Mouse (Mus musculus) MEL (cell line): ENCODE results near the gene Sf3b4. TPM values are rescaled to one million over a fixed set of nuclear protein-coding genes. Genes with fewer than 3 reads are reported as not detected.

Experiments used
- DNase-seq: peaks from one replicate; pipeline ENCODE4 v3.0.0; 2011; ENCODE audit warnings: low read depth, low spot score
- H3K27ac ChIP-seq: 2 replicates; pipeline ENCODE4 v1.5.1; 2012; ENCODE audit warnings: low read depth, mild to moderate bottlenecking, control low read depth, low read length, moderate library complexity; ENCODE audit not compliant: control insufficient read depth
- H3K27me3 ChIP-seq, 2 experiments: fragments of 150-350 bp in 1 of 2; sonication (generic) in 1 of 2; 2 replicates each; pipeline ENCODE4 v1.6.1; 2012; ENCODE audit warnings: low read length in 2 of 2, mild to moderate bottlenecking in 2 of 2, improper control_type of control experiment in 1 of 2, moderate library complexity in 1 of 2; ENCODE audit not compliant: insufficient read depth in 2 of 2, control insufficient read depth in 1 of 2
- H3K36me3 ChIP-seq, 2 experiments: 2 replicates each; pipeline ENCODE4 v1.6.1; 2012 to 2014; ENCODE audit warnings: low read length in 2 of 2, improper control_type of control experiment in 1 of 2, inconsistent platforms in 1 of 2, mild to moderate bottlenecking in 1 of 2; ENCODE audit not compliant: insufficient read depth in 2 of 2, control insufficient read depth in 1 of 2
- H3K4me1 ChIP-seq, 2 experiments: fragments of 150-350 bp in 1 of 2; sonication (generic) in 1 of 2; 2 replicates each; pipeline ENCODE4 v1.6.1; 2012; ENCODE audit warnings: low read length in 2 of 2, improper control_type of control experiment in 1 of 2, mild to moderate bottlenecking in 1 of 2; ENCODE audit not compliant: insufficient read depth in 2 of 2, control insufficient read depth in 1 of 2
- H3K4me3 ChIP-seq, 2 experiments: fragments of 150-350 bp in 1 of 2; sonication (generic) in 1 of 2; 2 replicates each; pipeline ENCODE4 v1.5.1; 2012; ENCODE audit warnings: low read depth in 2 of 2, low read length in 2 of 2, mild to moderate bottlenecking in 2 of 2, moderate library complexity in 2 of 2, control low read depth in 1 of 2, improper control_type of control experiment in 1 of 2; ENCODE audit not compliant: control insufficient read depth in 1 of 2, insufficient read depth in 1 of 2
- H3K79me2 ChIP-seq: 2 replicates; pipeline ENCODE4 v1.6.1; 2012; ENCODE audit warnings: mild to moderate bottlenecking, low read length, moderate library complexity; ENCODE audit not compliant: control insufficient read depth, poor library complexity, insufficient read depth
- H3K9ac ChIP-seq: 2 replicates; pipeline ENCODE4 v1.6.1; 2012; ENCODE audit warnings: low read depth, mild to moderate bottlenecking, control low read depth, low read length, moderate library complexity; ENCODE audit not compliant: control insufficient read depth, poor library complexity, severe bottlenecking
- H3K9me3 ChIP-seq: fragments of 150-350 bp; sonication (generic); replicated peaks from 2 replicates; pipeline ENCODE4 v1.6.1; 2012; ENCODE audit warnings: mild to moderate bottlenecking, low read length, improper control_type of control experiment, moderate library complexity; ENCODE audit not compliant: insufficient read depth
- CHD1 ChIP-seq: IDR thresholded peaks from 2 replicates; pipeline ENCODE4 v1.6.1; 2012; ENCODE audit warnings: low read depth, mild to moderate bottlenecking, inconsistent platforms, low read length, improper control_type of control experiment
- CTCF ChIP-seq, 3 experiments: IDR thresholded peaks in 2 of 3; conservative IDR thresholded peaks in 1 of 3; 2 replicates each; pipeline ENCODE4 v1.5.1; 2011 to 2012; ENCODE audit warnings: low read length in 3 of 3, low read depth in 2 of 3, mild to moderate bottlenecking in 2 of 3, improper control_type of control experiment in 1 of 3, inconsistent platforms in 1 of 3, mixed read lengths in 1 of 3, moderate library complexity in 1 of 3; ENCODE audit not compliant: control insufficient read depth in 1 of 3, insufficient read depth in 1 of 3, poor library complexity in 1 of 3, severe bottlenecking in 1 of 3
- E2F4 ChIP-seq: IDR thresholded peaks from 2 replicates; pipeline ENCODE4 v1.6.1; 2011; ENCODE audit warnings: low read depth, low read length, improper control_type of control experiment, borderline replicate concordance
- ELF1 ChIP-seq: IDR thresholded peaks from 2 replicates; pipeline ENCODE4 v1.6.1; 2014; ENCODE audit warnings: low read depth, mild to moderate bottlenecking, inconsistent platforms, low read length, improper control_type of control experiment, moderate library complexity
- GABPA ChIP-seq: IDR thresholded peaks from 2 replicates; pipeline ENCODE4 v1.6.1; 2012; ENCODE audit warnings: low read depth, mild to moderate bottlenecking, inconsistent platforms, low read length, improper control_type of control experiment, moderate library complexity
- GATA1 ChIP-seq: IDR thresholded peaks from 2 replicates; pipeline ENCODE4 v1.6.1; 2011; ENCODE audit warnings: low read depth, low read length, improper control_type of control experiment
- JUND ChIP-seq: IDR thresholded peaks from 2 replicates; pipeline ENCODE4 v1.6.1; 2011; ENCODE audit warnings: low read depth, mild to moderate bottlenecking, improper control_type of control experiment, low read length
- MAX ChIP-seq: IDR thresholded peaks from 2 replicates; pipeline ENCODE4 v1.6.1; 2011; ENCODE audit warnings: low read length, improper control_type of control experiment
- MAZ ChIP-seq: IDR thresholded peaks from 2 replicates; pipeline ENCODE4 v1.6.1; 2012; ENCODE audit warnings: low read depth, mild to moderate bottlenecking, inconsistent platforms, low read length, improper control_type of control experiment
- MXI1 ChIP-seq: IDR thresholded peaks from 2 replicates; pipeline ENCODE4 v1.6.1; 2011; ENCODE audit warnings: mild to moderate bottlenecking, low read depth, low read length, improper control_type of control experiment
- MYB ChIP-seq: IDR thresholded peaks from 2 replicates; pipeline ENCODE4 v1.6.1; 2011; ENCODE audit warnings: mild to moderate bottlenecking, low read depth, low read length, improper control_type of control experiment
- TAL1 ChIP-seq: IDR thresholded peaks from 2 replicates; pipeline ENCODE4 v1.6.1; 2012; ENCODE audit warnings: mild to moderate bottlenecking, inconsistent platforms, low read length, moderate library complexity, mixed read lengths
- TBP ChIP-seq: IDR thresholded peaks from 2 replicates; pipeline ENCODE4 v1.8.0; 2011; ENCODE audit warnings: low read depth, low read length, improper control_type of control experiment
- UBTF ChIP-seq: IDR thresholded peaks from 2 replicates; pipeline ENCODE4 v1.6.1; 2012; ENCODE audit warnings: low read depth, mild to moderate bottlenecking, inconsistent platforms, low read length, improper control_type of control experiment, moderate library complexity, borderline replicate concordance; ENCODE audit not compliant: insufficient read depth
- USF1 ChIP-seq: IDR thresholded peaks from 2 replicates; pipeline ENCODE4 v1.6.1; 2014; ENCODE audit warnings: low read depth, mild to moderate bottlenecking, inconsistent platforms, low read length, improper control_type of control experiment, moderate library complexity
- USF2 ChIP-seq, 2 experiments: IDR thresholded peaks; 2 replicates each; pipeline ENCODE4 v1.6.1; 2011 to 2012; ENCODE audit warnings: improper control_type of control experiment in 2 of 2, low read length in 2 of 2, borderline replicate concordance in 1 of 2, inconsistent platforms in 1 of 2, low read depth in 1 of 2, mild to moderate bottlenecking in 1 of 2; ENCODE audit not compliant: insufficient read depth in 1 of 2
- ZNF384 ChIP-seq: IDR thresholded peaks from 2 replicates; pipeline ENCODE4 v1.6.1; 2012; ENCODE audit warnings: low read depth, mild to moderate bottlenecking, inconsistent platforms, low read length, improper control_type of control experiment
- polyA plus RNA-seq, 2 experiments: library from polyadenylated mRNA; stranded (reverse) in 1 of 2; unstranded in 1 of 2; fragments of >175 nt in 1 of 2; fragments of >200 nt in 1 of 2; gene quantifications; 2 replicates each; pipeline versions ENCODE4 v1.2.1 to v1.2.4; 2012; ENCODE audit warnings: low replicate concordance in 2 of 2, low read depth in 1 of 2; ENCODE audit not compliant: insufficient read length in 2 of 2, insufficient read depth in 1 of 2, missing spikeins in 1 of 2
- total RNA-seq: library from RNA; depleted of rRNA; stranded (reverse); fragments of 300-350 nt; gene quantifications from 2 replicates; pipeline ENCODE4 v1.2.3, GENCODE M21; 2012

The Sf3b4 gene
- total and polyA plus RNA-seq, 3 experiments = 102 to 423 (median 157) TPM

- H3K27me3 ChIP-seq = no peaks in the 10 kb centered on the region
- peaks cover 8 to 35% of the 10 kb centered on the region in 2 experiments for H3K4me1 ChIP-seq
- DNase-seq = peak; percentile 49
These were observed 1.1 kb upstream of the Sf3b4 start for GRCm38 (mm10) chr3:96170976-96171545.

GRCm38 (mm10) chr3:96171583-96172196 is 442 bp upstream of the Sf3b4 start:
- TF ChIP-seq GATA1 (0 out of 2 replicates have a peak, but pooled peaks have one; percentile 27), GABPA (no peak), CHD1 (peak; percentile 99), MXI1 (no peak), TAL1 (no peak), MAZ (peak; percentile 13; the same call in 1 of the 2 replicates), MAX (0 out of 2 replicates have a peak, but pooled peaks have one; percentile 9)
- H3K27me3 ChIP-seq = no peaks in the 10 kb centered on the region
- peak overlapping the region; percentile 75 to 77 for H3K4me3 ChIP-seq
- peaks cover 17 to 40% of the 10 kb centered on the region in 2 experiments for H3K36me3 ChIP-seq
- peak overlapping the region; percentile 92 for H3K27ac ChIP-seq
- peaks cover 8 to 35% of the 10 kb centered on the region in 2 experiments for H3K4me1 ChIP-seq
- DNase-seq = no peak
- H3K9ac ChIP-seq = peak overlapping the region; percentile 86
- no peaks in the 10 kb centered on the region for H3K9me3 ChIP-seq
- H3K79me2 ChIP-seq = peaks cover 43% of the 10 kb centered on the region

More at GRCm38 (mm10) chr3:96170976-96171545, 1.1 kb upstream of the Sf3b4 start:
- peak overlapping the region; percentile 86 for H3K9ac ChIP-seq
- peaks cover 42% of the 10 kb centered on the region for H3K79me2 ChIP-seq
- peaks cover 14 to 36% of the 10 kb centered on the region in 2 experiments for H3K36me3 ChIP-seq
- H3K4me3 ChIP-seq = peak overlapping the region; percentile 75 to 77
- H3K27ac ChIP-seq = peak overlapping the region; percentile 92
- TF ChIP-seq MYB = no peak
- no peak for TF ChIP-seq JUND
- 0 out of 2 replicates have a peak, but pooled peaks have one; percentile 47 for TF ChIP-seq ELF1
- no peak for TF ChIP-seq USF1
- no peak for TF ChIP-seq UBTF
- peak; percentile 46; the same call in 1 of the 2 replicates for TF ChIP-seq ZNF384
- no peak for TF ChIP-seq E2F4
- 0 out of 6 replicates have a peak, but pooled peaks of 1 of the 3 experiments have one; percentile 2 for TF ChIP-seq CTCF (IDR thresholded peaks at IDR 0.05 in 2 of 3, conservative IDR thresholded peaks at IDR 0.05 in 1 of 3; ENCODE audit: control insufficient read depth in 1 of 3, insufficient read depth in 1 of 3, low read depth in 2 of 3, low read length in 3 of 3, poor library complexity in 1 of 3, severe bottlenecking in 1 of 3)
- no peak for TF ChIP-seq USF2 (IDR thresholded peaks at IDR 0.05; ENCODE audit: borderline replicate concordance in 1 of 2, insufficient read depth in 1 of 2, low read depth in 1 of 2, low read length in 2 of 2)
- no peak for TF ChIP-seq TBP
- no peaks in the 10 kb centered on the region for H3K9me3 ChIP-seq
